Mouse (Mus musculus): ENCODE measurements around the gene Lypd6b. TPM values are rescaled to one million over a fixed set of nuclear protein-coding genes. Genes with fewer than 3 reads are reported as not detected.

Gene Lypd6b
- polyA plus RNA-seq, 1 experiment from 2014 or later = 4.4 TPM

GRCm38 (mm10) chr2:49838611-49839010, 51.1 kb downstream of the Lypd6b start:
- ATAC-seq (ENCODE audit: low FRiP score) = no peak
- no peak overlapping the region for H3K27ac ChIP-seq
- no peak overlapping the region for H3K4me2 ChIP-seq
- 77% methylated on average over 7 of the region's 7 CpGs for WGBS
- peaks cover 6% of the 10 kb centered on the region; the same call in 1 of the 2 replicates for H3K4me1 ChIP-seq (replicated peaks)
- no peaks in the 10 kb centered on the region for H3K27me3 ChIP-seq
- no peak overlapping the region for H3K9ac ChIP-seq
- H3K36me3 ChIP-seq = no peaks in the 10 kb centered on the region
- H3K9me3 ChIP-seq = no peaks in the 10 kb centered on the region
- no peak overlapping the region for H3K4me3 ChIP-seq

DNA sequence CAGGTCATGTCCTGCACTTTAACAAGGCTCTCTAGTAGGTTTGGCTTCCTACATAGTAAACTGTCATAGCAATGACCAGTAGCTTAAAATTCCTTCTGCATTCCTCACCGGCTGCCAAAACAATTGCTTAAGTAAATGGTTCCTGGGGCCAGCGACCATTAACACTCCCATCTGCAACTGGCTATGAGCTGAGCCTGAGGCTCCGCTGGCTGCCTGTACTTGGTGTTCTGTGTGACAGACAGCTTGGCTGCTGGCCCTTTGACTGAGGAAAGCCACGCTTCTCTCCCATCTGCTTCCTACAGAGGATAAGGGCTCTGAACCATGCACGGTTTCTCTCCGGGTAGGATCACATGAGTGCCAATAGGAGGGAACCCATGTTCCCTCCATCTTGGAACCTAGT, 53.1 kb downstream of the Lypd6b start:
- no peaks in the 10 kb centered on the region for H3K36me3 ChIP-seq
- H3K9ac ChIP-seq = no peak overlapping the region
- peaks cover 18% of the 10 kb centered on the region for H3K4me1 ChIP-seq (replicated peaks)
- 57% methylated on average over 6 of the region's 6 CpGs for WGBS
- no peaks in the 10 kb centered on the region for H3K27me3 ChIP-seq
- no peak overlapping the region for H3K4me3 ChIP-seq
- H3K9me3 ChIP-seq = no peaks in the 10 kb centered on the region
- no peak overlapping the region for H3K27ac ChIP-seq
- no peak overlapping the region for H3K4me2 ChIP-seq
- 0 out of 2 replicates have a peak, but pooled peaks have one; percentile 44 for ATAC-seq (ENCODE audit: low FRiP score)

DNA sequence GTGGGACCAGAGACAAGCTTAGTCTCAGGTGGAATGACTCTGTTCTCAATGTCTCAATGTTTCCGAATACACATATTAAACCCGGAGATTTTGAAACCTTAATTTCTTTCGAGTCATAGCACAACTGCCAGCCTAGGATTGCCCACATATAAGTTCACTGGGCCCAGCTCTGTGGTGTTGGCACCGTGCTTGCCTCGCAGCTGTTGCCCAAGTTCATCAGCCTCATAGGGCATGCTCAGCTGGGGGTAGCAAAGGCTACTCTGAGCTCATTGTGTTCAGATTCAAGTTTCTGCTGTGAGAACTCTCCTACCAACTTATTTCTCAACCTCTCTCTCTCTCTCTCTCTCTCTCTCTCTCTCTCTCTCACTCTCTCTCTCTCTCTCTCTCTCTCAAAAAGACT, 53.6 kb downstream of the Lypd6b start:
- ATAC-seq (ENCODE audit: low FRiP score) = no peak
- Histone ChIP-seq H3K9me3 (no peaks in the 10 kb centered on the region), H3K27ac (no peak overlapping the region), H3K4me2 (no peak overlapping the region), H3K4me1 (replicated peaks) (peaks cover 19% of the 10 kb centered on the region), H3K9ac (no peak overlapping the region), H3K4me3 (no peak overlapping the region), H3K27me3 (no peaks in the 10 kb centered on the region), H3K36me3 (no peaks in the 10 kb centered on the region)
- 95% methylated on average over 5 of the region's 5 CpGs for WGBS

DNA sequence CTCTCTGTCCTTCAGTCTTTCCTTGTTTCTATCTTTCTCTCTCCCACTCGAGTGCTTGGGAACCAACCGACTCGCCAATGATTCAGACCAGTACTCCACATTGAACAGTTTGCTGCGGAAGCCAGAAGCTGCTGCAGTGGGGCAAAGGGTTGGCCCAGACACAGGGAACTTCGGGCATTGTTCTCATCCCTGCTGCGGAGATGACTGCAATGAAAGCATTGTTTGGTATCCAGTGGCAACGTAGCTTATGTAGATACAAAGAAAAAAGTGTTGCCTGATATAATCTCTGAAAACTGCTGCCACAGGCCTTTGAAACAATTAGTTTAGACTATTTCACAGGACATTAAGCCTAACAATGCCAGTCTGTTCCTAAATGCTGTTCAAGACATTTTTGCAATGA, 57.6 kb downstream of the Lypd6b start:
- peaks cover 13% of the 10 kb centered on the region for H3K4me1 ChIP-seq (replicated peaks)
- WGBS = 17% methylated on average over 7 of the region's 7 CpGs
- ATAC-seq (ENCODE audit: low FRiP score) = peak; percentile 63; the same call in 1 of the 2 replicates
- H3K27me3 ChIP-seq = no peaks in the 10 kb centered on the region
- no peaks in the 10 kb centered on the region for H3K36me3 ChIP-seq
- no peak overlapping the region for H3K27ac ChIP-seq
- no peaks in the 10 kb centered on the region for H3K9me3 ChIP-seq
- H3K9ac ChIP-seq = no peak overlapping the region
- H3K4me2 ChIP-seq = no peak overlapping the region
- no peak overlapping the region for H3K4me3 ChIP-seq

- no peak overlapping the region for H3K27ac ChIP-seq
- 89% methylated on average over 3 of the region's 3 CpGs for WGBS
- H3K4me2 ChIP-seq = no peak overlapping the region
- no peak for ATAC-seq (ENCODE audit: low FRiP score)
- no peaks in the 10 kb centered on the region for H3K9me3 ChIP-seq
- no peaks in the 10 kb centered on the region for H3K36me3 ChIP-seq
- H3K27me3 ChIP-seq = no peaks in the 10 kb centered on the region
- H3K9ac ChIP-seq = no peak overlapping the region
- no peak overlapping the region for H3K4me3 ChIP-seq
- H3K4me1 ChIP-seq (replicated peaks) = peaks cover 13% of the 10 kb centered on the region
These were observed 58.6 kb downstream of the Lypd6b start for GRCm38 (mm10) chr2:49846097-49846496.

- ATAC-seq (ENCODE audit: low FRiP score) = no peak
- H3K27ac ChIP-seq = no peak overlapping the region
- H3K9ac ChIP-seq = no peak overlapping the region
- H3K4me3 ChIP-seq = no peak overlapping the region
- peaks cover 13% of the 10 kb centered on the region for H3K4me1 ChIP-seq (replicated peaks)
- no peak overlapping the region for H3K4me2 ChIP-seq
- WGBS = 93% methylated on average over 3 of the region's 3 CpGs
- no peaks in the 10 kb centered on the region for H3K36me3 ChIP-seq
- no peaks in the 10 kb centered on the region for H3K27me3 ChIP-seq
- no peaks in the 10 kb centered on the region for H3K9me3 ChIP-seq
These were observed 59.4 kb downstream of the Lypd6b start for GRCm38 (mm10) chr2:49846880-49847279.

DNA sequence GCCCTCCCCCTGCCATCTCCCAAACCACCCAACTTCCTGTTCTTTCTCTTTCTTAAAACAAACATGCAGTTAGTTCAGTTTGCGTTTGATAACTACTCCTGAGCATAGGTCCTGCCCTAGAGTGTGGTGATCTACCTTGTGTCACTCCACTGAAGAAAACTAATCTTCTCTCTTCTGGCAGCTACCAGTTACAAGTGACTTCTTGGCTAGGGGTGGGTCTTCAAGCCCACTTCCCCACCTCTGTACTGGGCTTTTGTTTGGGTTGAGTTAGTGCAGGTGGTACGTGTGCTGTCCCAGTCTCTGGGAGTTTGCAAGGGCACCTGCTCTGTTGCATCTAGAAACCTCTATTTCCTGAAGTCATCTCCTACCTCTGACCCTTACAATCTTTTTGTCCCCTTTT, 60.3 kb downstream of the Lypd6b start:
- Histone ChIP-seq H3K9me3 (no peaks in the 10 kb centered on the region), H3K27ac (no peak overlapping the region), H3K9ac (no peak overlapping the region), H3K4me1 (replicated peaks) (peaks cover 13% of the 10 kb centered on the region), H3K4me2 (no peak overlapping the region), H3K27me3 (no peaks in the 10 kb centered on the region), H3K4me3 (no peak overlapping the region), H3K36me3 (no peaks in the 10 kb centered on the region)
- no peak for ATAC-seq (ENCODE audit: low FRiP score)
- 84% methylated on average over 2 of the region's 2 CpGs for WGBS

DNA sequence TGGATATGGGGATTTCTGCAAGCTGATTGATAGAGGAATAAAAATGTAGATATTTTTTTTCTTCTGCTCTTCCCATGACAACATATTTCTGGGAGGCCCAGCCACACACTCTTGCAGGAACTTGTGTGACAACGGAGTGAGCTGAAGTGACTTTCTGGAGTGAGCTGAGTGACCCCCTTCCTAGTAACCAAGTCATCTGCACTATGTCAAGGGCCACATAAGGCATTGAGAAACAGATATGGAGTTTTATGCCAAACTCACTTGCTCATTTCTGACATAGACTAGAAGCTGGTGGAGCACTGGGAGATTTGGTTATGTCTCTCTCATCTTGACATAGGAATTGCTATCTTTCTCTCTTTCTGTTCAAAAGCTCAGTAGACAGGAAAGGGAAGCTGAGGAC, 62.3 kb downstream of the Lypd6b start:
- Histone ChIP-seq H3K27ac (no peak overlapping the region), H3K4me3 (no peak overlapping the region)

DNA sequence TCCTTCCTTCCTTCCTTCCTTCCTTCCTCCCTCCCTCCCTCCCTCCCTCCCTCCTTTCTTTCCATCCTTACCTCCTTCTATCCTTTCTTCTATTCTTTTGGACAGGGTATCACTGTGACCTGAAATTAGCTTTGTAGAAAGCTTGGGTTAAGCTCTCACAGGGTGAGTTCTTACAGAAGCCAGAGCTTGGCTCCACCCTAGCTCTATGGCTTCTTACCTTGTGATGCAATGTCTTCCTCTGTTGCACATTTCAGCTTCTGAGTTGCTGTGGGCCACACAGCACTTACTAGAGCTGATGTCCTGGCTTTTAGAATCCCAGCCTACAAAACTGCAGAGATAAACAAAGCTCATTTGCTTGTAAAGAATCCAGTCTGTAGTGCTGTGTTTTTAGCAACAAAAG, 64.5 kb downstream of the Lypd6b start:
- Histone ChIP-seq H3K4me1 (replicated peaks) (peaks cover 12% of the 10 kb centered on the region), H3K36me3 (no peaks in the 10 kb centered on the region), H3K4me3 (no peak overlapping the region), H3K27ac (no peak overlapping the region), H3K9ac (no peak overlapping the region), H3K9me3 (no peaks in the 10 kb centered on the region), H3K27me3 (no peaks in the 10 kb centered on the region), H3K4me2 (no peak overlapping the region)
- no peak for ATAC-seq (ENCODE audit: low FRiP score)

More for the DNA sequence above, 62.3 kb downstream of the Lypd6b start:
- no peak overlapping the region for H3K4me2 ChIP-seq
- ATAC-seq (ENCODE audit: low FRiP score) = no peak
- H3K27me3 ChIP-seq = no peaks in the 10 kb centered on the region
- WGBS = 91% methylated on average over 1 of the region's 1 CpGs
- no peak overlapping the region for H3K9ac ChIP-seq
- peaks cover 9% of the 10 kb centered on the region for H3K4me1 ChIP-seq (replicated peaks)
- no peaks in the 10 kb centered on the region for H3K9me3 ChIP-seq
- H3K36me3 ChIP-seq = no peaks in the 10 kb centered on the region

- H3K27me3 ChIP-seq = no peaks in the 10 kb centered on the region
- no peak overlapping the region for H3K4me3 ChIP-seq
- no peak overlapping the region for H3K4me2 ChIP-seq
- H3K27ac ChIP-seq = peak overlapping the region; percentile 75
- H3K36me3 ChIP-seq = no peaks in the 10 kb centered on the region
- peaks cover 12% of the 10 kb centered on the region for H3K4me1 ChIP-seq (replicated peaks)
- ATAC-seq (ENCODE audit: low FRiP score) = peak; percentile 83
- WGBS = 51% methylated on average over 10 of the region's 10 CpGs
- no peaks in the 10 kb centered on the region for H3K9me3 ChIP-seq
- 0 out of 2 replicates have a peak overlapping the region, but pooled peaks have one; percentile 35 for H3K9ac ChIP-seq
These were observed 68.7 kb downstream of the Lypd6b start for GRCm38 (mm10) chr2:49856161-49856564.

- no peaks in the 10 kb centered on the region for H3K36me3 ChIP-seq
- H3K9me3 ChIP-seq = no peaks in the 10 kb centered on the region
- no peak overlapping the region for H3K4me2 ChIP-seq
- peaks cover 12% of the 10 kb centered on the region for H3K4me1 ChIP-seq (replicated peaks)
- 69% methylated on average over 5 of the region's 5 CpGs for WGBS
- peak; percentile 23; the same call in 1 of the 2 replicates for ATAC-seq (ENCODE audit: low FRiP score)
- H3K27me3 ChIP-seq = no peaks in the 10 kb centered on the region
- H3K9ac ChIP-seq = 0 out of 2 replicates have a peak overlapping the region, but pooled peaks have one; percentile 35
- H3K4me3 ChIP-seq = no peak overlapping the region
- H3K27ac ChIP-seq = peak overlapping the region; percentile 75
These were observed 69.1 kb downstream of the Lypd6b start for GRCm38 (mm10) chr2:49856584-49856983.

- Histone ChIP-seq H3K27me3 (no peaks in the 10 kb centered on the region), H3K36me3 (no peaks in the 10 kb centered on the region), H3K9me3 (no peaks in the 10 kb centered on the region), H3K4me1 (replicated peaks) (peaks cover 12% of the 10 kb centered on the region), H3K9ac (no peak overlapping the region), H3K4me2 (no peak overlapping the region), H3K4me3 (no peak overlapping the region), H3K27ac (no peak overlapping the region)
- no peak for ATAC-seq (ENCODE audit: low FRiP score)
- 62% methylated on average over 11 of the region's 11 CpGs for WGBS
These were observed 72.9 kb downstream of the Lypd6b start for GRCm38 (mm10) chr2:49860219-49860962.

DNA sequence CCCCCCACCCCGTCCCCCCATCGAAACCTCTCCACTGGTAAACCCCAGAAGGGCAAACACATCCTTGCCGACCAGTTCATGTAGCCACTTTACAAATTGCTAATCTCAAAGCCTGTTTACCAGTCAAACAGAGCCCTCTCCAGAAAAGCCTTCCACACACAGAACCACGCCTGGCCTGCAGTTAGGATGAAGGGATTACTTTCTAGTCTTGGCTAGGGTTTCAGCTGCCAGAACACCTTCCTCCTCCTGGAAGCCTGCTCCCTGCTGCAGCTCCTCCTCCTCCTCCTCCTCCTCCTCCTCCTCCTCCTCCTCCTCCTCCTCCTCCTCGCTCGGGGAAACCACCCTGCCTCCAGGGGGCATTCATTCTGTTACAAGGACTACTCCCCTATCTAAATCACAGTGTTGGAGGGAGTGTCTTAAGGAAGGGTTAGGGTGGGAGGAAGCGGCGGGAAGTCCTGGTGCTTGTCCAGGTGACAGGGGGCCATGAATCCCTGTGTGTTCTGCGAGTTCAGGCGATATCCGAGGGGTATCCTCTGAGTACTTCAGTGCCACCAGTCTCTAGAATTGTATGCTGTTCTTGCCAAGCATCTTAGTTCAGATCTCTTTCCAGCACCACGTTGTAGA, 73.6 kb downstream of the Lypd6b start:
- Histone ChIP-seq H3K9ac (no peak overlapping the region), H3K4me2 (no peak overlapping the region), H3K9me3 (no peaks in the 10 kb centered on the region), H3K27ac (no peak overlapping the region), H3K27me3 (no peaks in the 10 kb centered on the region), H3K4me3 (no peak overlapping the region), H3K4me1 (replicated peaks) (peaks cover 5% of the 10 kb centered on the region), H3K36me3 (no peaks in the 10 kb centered on the region)
- no peak for ATAC-seq (ENCODE audit: low FRiP score)
- 35% methylated on average over 10 of the region's 12 CpGs for WGBS
